Mouse (Mus musculus): Measurements from ENCODE around the gene Mbnl1.

Gene Mbnl1

DNA sequence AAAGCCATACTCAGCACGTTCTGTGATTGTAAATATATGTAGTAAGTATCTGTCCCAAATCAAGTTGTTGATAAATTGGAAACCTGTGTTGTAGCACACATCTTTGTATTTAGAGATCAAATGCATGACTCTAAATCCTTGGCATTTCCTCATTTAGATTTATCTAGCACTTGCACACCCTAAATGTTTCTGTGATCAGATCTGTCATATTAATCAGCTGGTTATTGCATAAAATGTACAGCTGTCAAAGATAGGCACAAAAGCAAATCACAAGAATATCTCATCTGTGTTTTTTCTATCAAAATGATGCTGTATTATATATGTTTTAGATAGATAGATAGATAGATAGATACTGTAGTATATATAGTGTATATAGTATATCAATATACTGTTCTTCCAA lies 98.9 kb downstream of the Mbnl1 start:
- no peak for DNase-seq

DNA sequence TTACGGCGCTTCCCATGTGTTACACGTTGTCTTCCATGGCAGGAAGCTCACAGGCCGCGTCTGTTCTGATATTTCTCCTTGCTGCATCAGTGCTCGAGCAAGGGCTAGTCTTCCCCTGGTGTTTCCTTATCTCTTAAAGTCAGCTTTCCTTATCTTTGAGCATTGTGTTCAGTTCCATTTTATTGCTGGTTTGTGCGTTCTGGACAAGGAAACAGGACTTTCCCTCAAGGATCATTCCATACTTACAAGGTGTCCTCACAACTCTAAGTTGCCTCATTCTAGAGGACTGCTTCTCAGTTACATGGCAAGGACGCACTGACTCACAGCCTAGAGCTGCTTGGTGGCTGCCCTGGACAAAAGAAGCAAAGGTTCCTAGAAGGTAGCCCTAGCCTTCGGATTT lies 101.6 kb downstream of the Mbnl1 start:
- DNase-seq = no peak

DNA sequence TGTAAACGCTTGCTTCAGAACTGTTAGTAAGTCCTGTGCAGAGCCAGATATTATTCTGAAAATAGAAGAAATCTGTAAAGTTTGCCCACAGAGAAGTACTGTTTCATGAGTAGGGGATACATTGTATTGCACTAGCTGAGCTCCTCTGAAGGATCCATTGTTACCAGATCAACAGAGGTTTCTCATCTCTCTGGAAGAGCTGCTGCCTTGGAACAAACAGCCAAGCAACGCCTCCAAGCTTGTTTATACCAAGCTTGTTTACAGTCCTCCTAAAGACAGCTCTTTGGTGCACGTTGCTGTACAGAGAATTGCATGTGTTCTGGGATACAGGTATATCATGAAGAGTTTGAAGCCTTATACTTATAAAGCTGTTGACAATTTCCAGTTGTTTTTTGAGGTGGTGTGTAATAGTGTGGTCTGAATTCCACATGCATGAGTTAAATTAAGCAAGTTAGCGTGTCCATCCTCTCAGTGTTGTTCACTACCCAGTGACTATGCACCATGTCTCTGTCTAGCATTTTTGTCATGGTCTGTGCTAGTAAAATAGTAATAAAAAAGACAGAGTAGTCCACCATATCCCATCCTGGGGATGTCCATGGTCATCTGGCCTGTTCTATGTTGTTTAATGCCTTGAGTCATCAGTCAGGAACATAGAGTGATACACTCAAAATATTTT lies 102.4 kb downstream of the Mbnl1 start:
- no peak for DNase-seq

DNA sequence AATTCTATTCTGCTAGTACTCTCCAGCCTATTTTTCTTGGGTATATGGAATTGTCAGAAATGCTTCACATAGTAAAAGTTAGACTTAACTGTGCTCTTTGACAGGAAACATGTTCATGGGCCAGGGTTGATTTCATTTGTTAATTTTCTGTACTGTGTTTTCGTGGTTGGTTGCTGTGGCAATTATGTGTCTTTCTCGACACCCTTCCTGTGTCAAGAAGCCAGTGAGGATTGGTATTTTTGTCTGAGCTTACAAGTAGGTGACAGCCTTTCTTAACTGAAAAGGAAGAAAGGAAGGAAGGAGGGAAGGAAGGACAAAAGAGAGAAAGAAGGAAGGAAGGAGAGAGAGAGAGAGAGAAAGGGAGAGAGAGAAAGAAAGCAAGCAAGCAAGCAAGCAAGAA lies 103.3 kb downstream of the Mbnl1 start:
- no peak for DNase-seq

DNA sequence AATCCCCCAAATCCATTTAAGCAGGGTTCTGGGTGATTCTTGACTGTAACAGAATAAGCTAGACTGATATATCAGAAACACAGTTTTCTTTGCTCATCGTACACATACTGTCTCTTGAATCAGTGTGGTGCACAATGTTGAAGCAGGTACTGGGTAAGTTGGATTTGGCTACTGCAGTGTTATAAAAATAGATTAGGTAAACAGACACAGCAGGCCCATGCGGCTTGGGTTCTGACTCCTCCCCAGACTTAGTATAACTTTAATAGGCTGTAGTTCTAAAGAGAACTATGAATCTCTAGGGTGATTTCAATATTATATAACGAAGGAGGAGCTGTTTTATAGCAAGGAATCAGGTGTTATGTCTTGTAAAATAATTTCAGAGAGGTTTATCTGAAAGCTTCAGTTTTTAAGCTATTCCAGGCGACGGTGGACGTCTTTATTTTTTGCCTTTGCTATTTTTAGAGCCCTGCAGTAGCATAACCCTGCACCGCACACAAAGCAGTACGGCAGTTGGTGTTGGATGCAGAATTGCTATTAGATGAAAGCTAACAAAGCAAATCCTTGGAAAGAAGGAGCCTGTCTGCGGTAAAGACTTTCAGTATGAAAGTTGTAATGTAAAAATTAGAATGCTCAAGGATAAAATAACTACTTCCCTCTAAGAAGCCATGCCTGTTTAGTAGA lies 103.9 kb downstream of the Mbnl1 start:
- DNase-seq = peak; percentile 68

DNA sequence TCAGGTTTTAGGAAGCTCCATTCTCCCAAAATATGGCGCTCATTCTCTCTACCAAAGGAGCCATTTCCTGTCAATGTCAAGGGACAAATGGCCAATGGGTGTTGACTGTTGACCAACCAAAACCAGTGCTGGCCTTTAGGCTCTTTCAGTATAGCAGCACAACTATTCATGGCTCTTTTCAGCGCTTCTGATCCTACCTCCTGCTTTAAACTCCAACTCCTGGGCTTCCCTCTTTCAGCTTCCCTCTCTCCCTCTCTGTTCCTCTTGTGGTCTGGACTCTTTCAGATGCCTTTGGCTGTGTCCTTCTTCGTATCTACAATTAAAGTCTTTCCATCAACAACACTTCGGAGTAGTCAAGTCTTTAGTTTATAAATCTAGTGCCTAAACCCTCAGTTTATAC lies 107.2 kb downstream of the Mbnl1 start:
- DNase-seq = no peak

DNA sequence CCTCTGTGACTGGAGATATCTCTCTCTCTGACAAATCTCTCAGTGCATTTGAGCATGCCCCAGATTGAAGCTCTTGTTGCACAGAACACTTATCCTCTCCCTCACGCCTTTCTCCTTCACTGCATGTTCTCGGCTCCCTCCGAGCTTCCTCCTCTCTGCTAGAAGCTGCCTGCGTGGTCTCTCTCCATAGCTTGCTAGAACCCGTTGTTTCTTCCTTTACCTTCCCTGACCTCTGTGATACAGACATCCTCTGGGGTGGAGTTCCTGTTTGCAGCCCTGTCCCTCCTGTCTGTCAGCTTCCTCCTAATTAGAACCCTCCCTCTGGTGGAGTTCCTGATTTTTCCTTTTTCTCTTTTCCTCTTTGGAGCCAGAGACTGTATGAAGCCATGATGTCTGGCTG lies 108.1 kb downstream of the Mbnl1 start:
- no peak for DNase-seq

DNA sequence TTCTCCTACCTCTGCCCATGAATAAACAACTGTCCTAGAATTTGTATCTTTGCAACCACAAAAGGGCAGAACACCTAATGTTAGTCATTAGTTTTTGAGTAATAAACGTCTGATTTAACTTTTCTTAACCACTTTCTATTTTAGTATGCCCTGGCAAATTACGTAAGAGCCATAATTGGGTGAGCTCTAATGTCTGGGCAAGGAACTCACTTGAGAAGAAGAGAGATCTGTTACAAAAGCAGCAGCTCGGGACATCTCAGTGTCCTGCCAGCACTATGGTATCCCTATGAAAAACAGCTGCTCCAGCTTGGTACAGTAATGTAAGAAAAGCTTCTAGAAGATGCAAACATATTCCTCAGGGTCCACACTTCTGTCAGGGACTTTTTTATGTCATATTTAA lies 109.5 kb downstream of the Mbnl1 start:
- no peak for DNase-seq

DNA sequence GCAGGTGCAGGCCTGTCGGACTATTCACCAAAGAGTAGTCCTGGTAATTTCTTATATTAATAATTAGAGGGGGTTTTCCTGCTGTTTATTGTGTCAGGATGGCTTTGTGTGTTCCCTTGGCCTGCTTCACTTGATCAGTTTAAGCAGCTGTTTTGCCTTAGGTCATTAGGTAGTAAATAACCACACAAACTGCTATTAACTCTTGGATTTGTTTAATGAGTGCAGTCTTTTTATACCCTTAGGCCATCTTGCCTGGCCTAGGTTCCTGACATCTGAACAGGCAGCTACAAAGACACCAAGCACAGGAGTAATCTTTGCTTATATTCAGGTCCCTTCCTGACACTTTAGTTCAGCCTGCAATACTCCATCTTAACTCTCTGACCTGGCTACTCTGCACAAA lies 110.0 kb downstream of the Mbnl1 start:
- no peak for DNase-seq

DNA sequence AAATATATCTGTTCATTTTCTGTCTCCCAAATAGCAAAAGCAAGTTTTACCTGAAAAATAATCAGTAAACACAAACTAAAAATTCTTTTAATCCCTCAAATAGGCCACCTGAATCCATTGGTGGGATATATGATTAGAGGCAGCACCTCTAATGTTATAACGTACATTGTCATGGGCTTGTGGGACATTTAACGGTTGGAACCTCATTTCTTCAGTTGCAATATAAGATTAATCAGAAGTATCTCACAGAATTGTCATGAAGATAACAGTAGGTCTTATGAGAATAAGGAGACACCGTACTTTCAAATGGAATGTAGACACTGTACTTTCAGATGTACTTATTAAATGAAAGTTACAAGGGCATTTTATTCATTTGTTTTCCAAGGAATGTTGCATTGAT lies 112.1 kb downstream of the Mbnl1 start:
- DNase-seq = no peak

DNA sequence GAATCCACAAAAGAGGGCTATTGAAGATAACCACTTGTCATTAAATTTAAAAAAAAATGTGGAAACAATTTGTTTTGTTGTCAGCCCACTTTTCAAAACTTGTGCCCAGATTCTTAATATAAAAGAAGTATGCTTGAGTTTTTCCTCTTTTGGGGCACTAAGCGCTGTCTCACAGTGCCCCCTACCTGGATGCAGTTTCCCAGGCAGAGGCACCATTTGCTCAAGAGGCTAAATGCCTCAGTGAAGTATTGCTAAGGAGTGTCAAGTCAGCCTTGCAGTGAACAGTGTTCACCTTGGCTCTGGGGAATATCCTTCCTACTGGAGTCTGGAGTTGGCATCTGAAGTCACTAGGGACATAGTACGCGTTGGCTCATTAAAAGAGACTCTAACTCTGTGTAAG lies 113.4 kb downstream of the Mbnl1 start:
- no peak for DNase-seq

DNA sequence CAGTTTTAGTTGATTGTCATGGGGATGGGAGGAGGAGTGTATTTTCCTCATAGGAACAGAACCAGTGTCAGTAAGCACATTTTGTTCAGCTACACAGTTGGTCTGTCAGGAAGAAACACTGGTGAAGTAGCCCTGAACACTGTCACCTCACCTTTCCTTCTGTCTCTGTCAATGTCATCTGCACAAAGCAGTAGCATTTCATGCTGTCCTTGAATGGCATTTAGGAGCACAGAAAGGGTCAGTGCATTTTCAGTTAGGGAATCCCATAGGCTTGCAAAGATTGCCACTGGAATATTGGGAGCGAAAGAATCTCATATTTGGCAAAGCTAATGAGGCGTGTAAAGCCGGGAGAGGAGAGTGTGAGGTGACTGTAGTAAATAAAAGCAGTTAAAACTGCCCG lies 114.5 kb downstream of the Mbnl1 start:
- DNase-seq = no peak

DNA sequence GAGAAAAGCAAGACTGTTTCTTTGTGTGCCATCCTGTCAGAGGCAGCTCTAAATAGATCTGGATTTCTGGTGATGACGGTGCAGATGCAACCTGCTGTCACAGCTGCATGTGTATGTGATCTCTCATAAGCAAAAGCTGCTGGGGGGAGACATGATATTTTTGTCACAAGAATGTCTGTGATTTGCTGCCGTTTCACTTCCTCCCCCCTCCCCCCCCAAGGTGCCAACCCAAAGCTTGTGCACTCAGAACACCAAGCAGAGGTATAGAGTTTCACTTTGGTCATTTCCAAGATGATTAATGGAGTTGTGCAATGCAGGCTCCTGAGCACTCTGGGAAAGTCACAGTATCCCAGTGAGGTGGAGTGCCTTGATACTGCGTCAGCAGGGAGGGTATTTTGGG lies 116.7 kb downstream of the Mbnl1 start:
- DNase-seq = no peak

DNA sequence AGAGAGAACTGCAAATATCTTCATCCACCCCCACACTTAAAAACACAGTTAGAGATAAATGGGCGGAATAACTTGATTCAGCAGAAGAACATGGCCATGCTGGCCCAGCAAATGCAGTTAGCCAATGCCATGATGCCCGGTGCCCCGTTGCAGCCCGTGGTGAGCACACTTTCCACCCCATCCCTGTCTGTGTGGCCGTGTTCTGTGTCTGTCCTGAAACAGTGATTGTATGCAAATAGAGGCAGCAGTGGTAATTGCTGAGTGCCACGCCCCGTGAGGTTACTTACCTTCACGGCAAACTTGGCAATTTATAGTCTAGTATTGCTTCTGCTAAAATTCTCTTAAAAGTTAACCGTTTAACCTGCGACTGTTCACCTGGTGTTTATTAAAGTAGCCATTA lies 123.0 kb downstream of the Mbnl1 start:
- DNase-seq = no peak

DNA sequence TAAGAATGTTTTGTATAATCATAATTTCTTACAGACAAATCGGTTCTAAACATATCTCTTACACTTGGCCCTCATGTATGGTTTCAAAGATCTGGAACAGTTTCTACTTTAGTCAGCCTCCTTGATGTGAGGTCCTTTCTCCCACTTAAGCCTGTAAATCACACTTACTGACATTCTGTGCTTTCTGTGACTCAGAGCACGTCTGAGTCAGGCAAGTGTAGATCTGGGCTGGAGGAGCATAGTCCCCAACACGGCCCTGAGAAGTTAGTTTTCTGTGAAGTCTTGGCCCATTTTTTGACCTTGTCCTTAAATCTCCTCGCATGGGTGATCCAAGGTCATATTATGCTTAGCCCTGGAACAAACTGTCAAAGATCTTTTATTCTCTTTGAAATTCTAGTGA lies 124.4 kb downstream of the Mbnl1 start:
- no peak for DNase-seq

DNA sequence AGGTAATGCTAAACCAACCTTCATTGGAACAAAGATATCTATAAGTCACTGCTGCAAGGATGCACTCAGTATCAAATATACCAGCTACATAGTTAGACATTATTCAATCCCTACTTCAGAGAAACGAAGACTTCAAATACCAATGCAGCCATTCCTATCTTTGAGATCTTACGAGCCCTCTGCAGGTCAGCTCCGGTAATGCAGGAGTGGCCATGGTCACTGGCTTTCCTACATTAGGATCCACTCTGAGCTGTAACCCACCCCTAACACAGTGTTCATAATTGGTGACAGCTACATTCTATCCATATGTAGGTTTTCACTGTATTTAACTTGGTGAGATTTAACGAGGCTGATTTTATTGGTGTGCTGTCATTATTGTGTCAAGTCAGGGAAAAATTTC lies 129.1 kb downstream of the Mbnl1 start:
- peak; percentile 65 for DNase-seq

DNA sequence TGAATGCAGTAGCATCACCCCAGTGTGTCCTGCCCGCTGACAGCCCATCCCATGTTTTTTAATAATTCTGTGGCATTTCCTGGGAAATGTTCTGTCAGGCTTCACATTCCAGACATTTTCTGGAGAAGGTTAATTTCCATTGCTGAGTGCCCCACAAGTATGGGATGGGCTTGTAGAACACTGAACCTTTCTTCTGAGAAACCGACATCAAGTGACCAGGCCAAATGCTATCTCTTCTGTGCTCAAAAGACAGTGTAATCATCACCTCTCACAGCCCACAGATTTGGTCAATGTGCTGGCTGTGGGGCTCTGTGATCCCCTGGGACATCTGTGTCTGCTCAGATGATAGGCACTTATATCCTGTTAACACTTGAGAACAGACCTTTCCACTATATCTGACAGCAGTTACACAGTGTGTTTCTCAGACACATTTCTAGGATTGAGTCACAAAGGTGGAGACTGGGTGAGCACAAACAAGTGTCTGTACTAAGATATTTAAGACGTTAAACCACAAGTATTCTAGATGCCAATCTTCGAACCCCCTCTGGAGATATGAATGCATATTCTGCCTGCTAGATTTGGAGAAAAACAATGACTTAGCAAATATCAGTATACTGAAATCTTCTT lies 130.4 kb downstream of the Mbnl1 start:
- no peak for DNase-seq

DNA sequence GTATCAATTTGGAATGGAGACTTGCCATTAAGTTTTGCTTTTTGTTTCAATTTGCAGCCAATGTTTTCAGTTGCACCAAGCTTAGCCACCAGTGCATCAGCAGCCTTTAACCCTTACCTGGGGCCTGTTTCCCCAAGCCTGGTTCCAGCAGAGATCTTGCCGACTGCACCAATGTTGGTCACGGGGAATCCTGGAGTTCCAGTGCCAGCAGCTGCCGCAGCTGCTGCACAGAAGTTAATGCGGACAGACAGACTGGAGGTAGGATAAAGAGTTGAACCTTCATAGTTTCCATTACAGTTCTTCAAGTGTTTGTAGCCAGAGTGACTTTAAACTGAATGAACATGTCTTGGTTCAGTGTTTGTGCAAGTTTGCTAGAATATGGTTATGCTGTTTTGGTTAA lies 131.0 kb downstream of the Mbnl1 start:
- no peak for DNase-seq

DNA sequence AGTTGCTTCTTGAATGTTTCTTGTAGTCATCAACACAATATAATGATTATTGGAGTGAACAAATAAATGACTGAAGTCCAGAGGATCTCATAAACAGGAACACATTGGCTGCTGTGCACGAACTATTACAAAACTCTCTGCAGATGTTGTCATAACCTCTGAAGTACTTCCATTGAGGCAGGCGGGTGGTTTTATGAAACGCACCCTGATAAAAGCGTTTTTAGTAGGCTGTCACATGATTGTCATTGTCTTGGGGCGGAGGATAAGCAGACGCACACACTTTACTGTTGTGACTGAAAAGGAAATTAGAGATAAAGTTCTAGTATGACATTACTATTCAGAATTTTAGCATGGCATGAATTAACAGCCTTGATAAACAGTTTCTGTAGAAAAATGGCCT lies 131.6 kb downstream of the Mbnl1 start:
- DNase-seq = no peak

DNA sequence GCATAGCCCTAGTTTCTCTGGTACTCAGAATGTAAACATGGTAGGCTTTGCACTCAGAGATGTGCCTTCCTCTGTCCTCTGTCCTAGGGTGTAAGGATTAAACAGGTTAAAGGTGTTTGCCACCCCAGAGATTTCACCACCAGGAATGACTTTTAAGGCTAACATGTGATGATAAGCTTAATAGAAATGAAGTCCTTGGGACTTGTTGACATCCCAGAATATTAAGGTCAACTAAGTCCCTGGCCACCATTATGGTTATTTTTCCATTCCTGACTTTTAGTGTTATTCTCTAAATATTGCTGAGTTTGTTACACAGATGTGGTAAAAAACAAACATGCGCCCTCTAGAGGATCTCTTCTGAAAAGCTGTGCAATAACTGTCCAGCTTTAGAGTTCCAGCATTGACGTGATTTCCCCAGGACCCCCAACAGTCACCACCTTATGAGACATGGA lies 136.3 kb downstream of the Mbnl1 start:
- no peak for DNase-seq

DNA sequence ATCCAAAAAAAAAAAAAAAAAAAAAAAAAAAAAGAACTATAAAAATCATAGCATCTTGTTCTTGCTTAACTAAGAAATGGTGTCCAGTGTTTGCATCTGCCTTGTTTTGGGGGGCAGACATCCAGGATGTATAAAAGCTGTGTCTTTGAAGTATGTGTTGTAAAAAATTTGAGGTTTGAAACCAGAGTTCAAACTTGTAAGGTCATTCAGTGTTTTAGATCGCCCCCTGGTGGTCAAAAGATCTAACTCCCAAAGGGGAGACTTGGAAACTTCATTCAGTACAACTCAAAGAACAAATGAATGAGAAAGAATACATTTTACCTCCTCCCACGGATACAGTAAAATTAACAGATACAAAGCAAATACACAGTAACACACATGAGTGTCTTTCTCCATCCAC lies 139.2 kb downstream of the Mbnl1 start:
- no peak for DNase-seq

DNA sequence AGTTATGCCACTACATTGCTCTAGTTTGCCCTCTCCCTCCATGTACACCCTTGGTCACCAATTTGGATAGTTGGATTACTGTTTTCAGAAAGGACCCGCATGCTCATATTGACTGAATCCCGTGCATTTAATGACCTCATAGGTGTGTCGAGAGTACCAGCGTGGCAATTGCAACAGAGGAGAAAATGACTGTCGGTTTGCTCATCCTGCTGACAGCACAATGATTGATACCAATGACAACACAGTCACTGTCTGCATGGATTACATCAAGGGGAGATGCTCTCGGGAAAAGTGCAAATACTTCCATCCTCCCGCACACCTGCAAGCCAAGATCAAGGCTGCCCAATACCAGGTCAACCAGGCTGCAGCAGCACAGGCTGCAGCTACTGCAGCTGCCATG lies 140.5 kb downstream of the Mbnl1 start:
- no peak for DNase-seq

DNA sequence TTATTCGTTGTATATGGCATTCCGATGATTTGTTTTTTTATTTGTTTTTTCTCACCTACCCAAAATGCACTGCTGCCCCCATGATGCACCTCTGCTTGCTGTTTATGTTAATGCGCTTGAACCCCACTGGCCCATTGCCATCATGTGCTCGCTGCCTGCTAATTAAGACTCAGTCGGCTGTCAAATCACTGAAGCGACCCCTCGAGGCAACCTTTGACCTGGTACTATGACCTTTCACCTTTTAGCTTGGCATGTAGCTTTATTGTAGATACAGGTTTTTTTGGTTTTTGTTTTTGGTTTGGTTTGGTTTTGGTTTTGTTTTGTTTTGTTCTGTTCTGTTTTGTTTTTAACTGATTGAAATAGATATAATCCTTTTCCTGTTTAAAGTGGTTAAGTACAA lies 141.9 kb downstream of the Mbnl1 start:
- no peak for DNase-seq

DNA sequence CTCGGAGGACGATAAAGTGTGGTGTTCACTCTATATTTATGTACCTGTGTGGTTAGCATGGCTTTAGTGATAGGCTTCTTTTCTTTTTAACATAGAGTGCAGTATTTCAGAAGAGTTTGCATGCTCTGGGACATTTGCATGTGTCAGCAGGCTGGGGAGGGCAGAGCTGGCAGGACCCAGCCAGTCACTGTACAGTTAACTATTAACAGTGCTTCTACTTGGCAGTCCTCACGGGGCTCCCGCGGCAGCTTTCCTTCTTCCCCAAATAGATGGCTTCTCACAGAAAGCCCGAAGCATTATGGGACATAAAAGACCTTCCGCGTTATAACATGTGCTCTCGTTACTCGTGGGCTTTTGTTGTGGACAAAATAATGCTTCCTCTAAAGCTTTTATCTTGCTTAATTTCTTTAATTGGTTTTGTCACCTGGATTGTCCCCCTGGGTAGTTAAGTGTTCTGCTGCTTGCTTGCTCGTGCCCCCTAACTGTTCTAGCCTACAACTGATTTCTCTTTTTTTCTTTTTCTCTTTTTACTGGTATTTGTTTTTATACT lies 142.5 kb downstream of the Mbnl1 start:
- DNase-seq = no peak
